Mouse (Mus musculus) stomach, postnatal 0 days (tissue): Measurements from ENCODE around the gene Ntf3. TPM values are rescaled to one million over a fixed set of nuclear protein-coding genes. Genes with fewer than 3 reads are reported as not detected.

Experiments used
- ATAC-seq: fragments of 200-750 bp; cut with Nextera tagmentation; 2 replicates; pipeline ENCODE4 v1.8.0; 2017; ENCODE audit not compliant: low FRiP score, low TSS enrichment
- DNase-seq: peaks from one replicate; pipeline ENCODE4 v3.0.0-alpha.2; 2016; ENCODE audit warnings: low spot score
- H3K27ac ChIP-seq: fragments of 300-500 bp; sonication (generic); replicated peaks from 2 replicates; pipeline ENCODE4 v1.5.1; 2014; ENCODE audit warnings: mild to moderate bottlenecking, control low read depth
- H3K27me3 ChIP-seq: fragments of 300-500 bp; sonication (generic); 2 replicates; pipeline ENCODE4 v1.6.1; 2014; ENCODE audit warnings: low read length; ENCODE audit not compliant: control insufficient read depth, insufficient read depth
- H3K36me3 ChIP-seq: fragments of 300-500 bp; sonication (generic); 2 replicates; pipeline ENCODE4 v1.6.1; 2014; ENCODE audit warnings: low read length, mixed read lengths; ENCODE audit not compliant: control insufficient read depth, insufficient read depth
- H3K4me1 ChIP-seq: fragments of 300-500 bp; sonication (generic); replicated peaks from 2 replicates; pipeline ENCODE4 v1.6.1; 2014; ENCODE audit warnings: antibody characterized with exemption; ENCODE audit not compliant: control insufficient read depth, insufficient read depth
- H3K4me2 ChIP-seq: fragments of 300-500 bp; sonication (generic); replicated peaks from 2 replicates; pipeline ENCODE4 v1.6.1; 2014; ENCODE audit warnings: low read depth, mild to moderate bottlenecking, control low read depth, moderate library complexity
- H3K4me3 ChIP-seq: fragments of 300-500 bp; sonication (generic); 2 replicates; pipeline ENCODE4 v1.5.1; 2014; ENCODE audit warnings: low read depth, low read length, control low read depth
- H3K9ac ChIP-seq: fragments of 300-500 bp; sonication (generic); 2 replicates; pipeline ENCODE4 v1.6.1; 2014; ENCODE audit warnings: mild to moderate bottlenecking, low read length, control low read depth, mixed read lengths
- H3K9me3 ChIP-seq: fragments of 300-500 bp; sonication (generic); 2 replicates; pipeline ENCODE4 v1.6.1; 2016; ENCODE audit warnings: low read length; ENCODE audit not compliant: control insufficient read depth
- CTCF ChIP-seq: IDR thresholded peaks from 2 replicates; pipeline ENCODE4 v1.5.1; 2016; ENCODE audit warnings: antibody characterized with exemption, low read depth, mild to moderate bottlenecking, moderate library complexity
- EP300 ChIP-seq: optimal IDR thresholded peaks from 2 replicates; pipeline ENCODE3; 2016; ENCODE audit warnings: antibody characterized with exemption
- WGBS: fragments of 180-500 bp; shearing (Covaris S2); extraction: QIAGEN DNeasy Blood & Tissue Kit; methylation state at CpG from one replicate; pipeline ENCODE4 v1.1.7; 2014; 5-methylcytosine and 5-hydroxymethylcytosine counted together
- polyA plus RNA-seq: library from polyadenylated mRNA; unstranded; fragments of >200 nt; fragmentation: Nextera tagmentation; extraction: Ambion mirVana; gene quantifications from 2 replicates; pipeline ENCODE4 v1.2.1, GENCODE M21; 2015

Ntf3 gene
- polyA plus RNA-seq, 1 experiment from 2014 or later, result 8.9 TPM

DNA sequence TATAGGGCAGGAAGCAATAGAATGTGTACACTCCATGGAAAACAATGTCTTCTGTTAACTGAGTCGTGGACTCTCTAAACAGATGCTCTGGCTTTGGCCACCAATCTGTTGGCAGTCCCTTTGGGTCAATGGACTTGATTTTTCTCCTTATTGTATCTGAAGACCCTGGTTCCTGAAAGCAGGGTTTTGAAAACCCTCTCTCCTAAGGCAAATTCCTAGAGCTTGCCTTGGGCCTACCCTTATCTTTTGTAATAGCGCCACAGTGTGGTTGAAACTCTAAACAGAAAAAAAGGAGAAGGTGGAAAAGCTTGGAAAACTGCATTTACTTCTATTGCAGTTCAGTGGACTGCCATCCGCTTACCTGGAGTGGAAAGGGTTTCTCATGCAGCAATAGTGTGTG lies 1.0 kb upstream of the Ntf3 start:
- Histone ChIP-seq H3K9ac (no peak overlapping the region), H3K4me2 (no peak overlapping the region), H3K4me3 (no peak overlapping the region), H3K36me3 (no peaks in the 10 kb centered on the region), H3K4me1 (no peaks in the 10 kb centered on the region), H3K27me3 (no peaks in the 10 kb centered on the region), H3K27ac (no peak overlapping the region), H3K9me3 (no peaks in the 10 kb centered on the region)
- peak; percentile 84 for TF ChIP-seq CTCF
- no peak for TF ChIP-seq EP300
- 19% methylated on average over 3 of the region's 3 CpGs for WGBS
- DNase-seq (no peak), ATAC-seq (no peak)

- ATAC-seq (no peak), DNase-seq (no peak)
- Histone ChIP-seq H3K4me3 (peak overlapping the region; percentile 46; the same call in 1 of the 2 replicates), H3K4me2 (peak overlapping the region; percentile 66), H3K36me3 (no peaks in the 10 kb centered on the region), H3K27me3 (no peaks in the 10 kb centered on the region), H3K4me1 (no peaks in the 10 kb centered on the region), H3K27ac (no peak overlapping the region), H3K9ac (no peak overlapping the region), H3K9me3 (no peaks in the 10 kb centered on the region)
- 14% methylated on average over 6 of the region's 6 CpGs for WGBS
- no peak for TF ChIP-seq CTCF
- no peak for TF ChIP-seq EP300
Measured at GRCm38 (mm10) chr6:126167208-126167590, 489 bp upstream of the Ntf3 start.

GRCm38 (mm10) chr6:126165591-126166155 lies 1.0 kb downstream of the Ntf3 start:
- Histone ChIP-seq H3K27ac (no peak overlapping the region), H3K4me1 (no peaks in the 10 kb centered on the region), H3K9ac (no peak overlapping the region), H3K36me3 (no peaks in the 10 kb centered on the region), H3K4me2 (peak overlapping the region; percentile 66), H3K4me3 (peak overlapping the region; percentile 46), H3K27me3 (no peaks in the 10 kb centered on the region), H3K9me3 (no peaks in the 10 kb centered on the region)
- WGBS, result 20% methylated on average over 17 of the region's 17 CpGs
- DNase-seq (no peak), ATAC-seq (no peak)
- TF ChIP-seq EP300 (no peak), CTCF (no peak)

DNA sequence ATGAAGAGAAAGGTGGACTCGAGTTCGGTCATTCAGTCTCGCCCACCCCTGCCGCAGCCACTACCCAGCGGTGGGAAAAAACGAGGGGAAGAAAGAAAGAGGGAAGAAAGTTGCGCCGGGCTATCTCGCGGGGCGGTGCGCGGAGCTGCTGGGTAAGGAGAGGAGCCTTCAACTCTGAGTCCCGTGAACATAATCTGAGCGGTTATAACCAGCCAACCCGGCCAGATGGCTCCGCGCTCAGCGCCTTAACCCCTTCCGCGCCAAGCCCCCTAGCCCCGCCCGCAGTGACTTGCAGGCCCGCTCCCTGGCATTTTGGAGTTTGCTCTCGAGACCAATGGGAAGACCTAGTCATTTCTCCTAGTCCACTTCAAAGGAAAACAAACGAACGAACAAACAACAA lies 1.9 kb downstream of the Ntf3 start:
- Histone ChIP-seq H3K4me3 (peak overlapping the region; percentile 46), H3K4me2 (peak overlapping the region; percentile 66), H3K27ac (no peak overlapping the region), H3K27me3 (no peaks in the 10 kb centered on the region), H3K9ac (peak overlapping the region; percentile 56), H3K36me3 (no peaks in the 10 kb centered on the region), H3K9me3 (no peaks in the 10 kb centered on the region), H3K4me1 (no peaks in the 10 kb centered on the region)
- TF ChIP-seq CTCF (no peak), EP300 (no peak)
- under 1% methylated on average over 27 of the region's 27 CpGs for WGBS
- DNase-seq (peak; percentile 39), ATAC-seq (peak; percentile 43; the same call in 1 of the 2 replicates)

- Histone ChIP-seq H3K27me3 (no peaks in the 10 kb centered on the region), H3K4me1 (no peaks in the 10 kb centered on the region), H3K4me2 (peak overlapping the region; percentile 66), H3K36me3 (no peaks in the 10 kb centered on the region), H3K9ac (peak overlapping the region; percentile 56), H3K4me3 (peak overlapping the region; percentile 46), H3K27ac (peak overlapping the region; percentile 74; the same call in 1 of the 2 replicates), H3K9me3 (no peaks in the 10 kb centered on the region)
- no peak for TF ChIP-seq CTCF
- TF ChIP-seq EP300, result no peak
- 1% methylated on average over 41 of the region's 41 CpGs for WGBS
- ATAC-seq (peak; percentile 17), DNase-seq (no peak)
Measured at GRCm38 (mm10) chr6:126163861-126164755, 2.6 kb downstream of the Ntf3 start.

DNA sequence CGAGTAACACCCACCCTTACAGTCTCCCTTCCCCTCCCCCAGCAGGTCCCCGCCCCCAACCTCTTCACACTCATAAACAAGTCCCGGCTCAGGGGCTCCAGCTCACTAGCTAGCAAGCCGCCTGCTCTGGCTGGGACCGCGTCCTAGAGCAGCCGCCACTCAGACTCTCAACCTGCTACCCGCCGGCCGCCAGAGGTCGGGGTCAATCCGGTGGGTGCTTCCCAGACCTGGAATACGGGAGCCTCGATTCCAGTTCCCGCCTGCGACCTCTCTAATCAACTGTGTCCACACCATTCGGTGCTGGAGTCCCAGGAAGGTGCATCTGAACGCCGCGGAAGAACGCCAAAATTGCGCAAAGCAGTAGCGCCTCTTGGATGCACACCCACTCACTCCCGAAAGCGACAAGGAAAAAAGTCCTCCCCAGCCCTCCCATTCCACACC lies 3.5 kb downstream of the Ntf3 start:
- TF ChIP-seq EP300 (no peak), CTCF (no peak; the same call in 1 of the 2 replicates)
- H3K9ac ChIP-seq, result peak overlapping the region; percentile 56
- H3K9me3 ChIP-seq, result no peaks in the 10 kb centered on the region
- DNase-seq (peak; percentile 37), ATAC-seq (peak; percentile 19; the same call in 1 of the 2 replicates)
- H3K36me3 ChIP-seq, result no peaks in the 10 kb centered on the region
- no peaks in the 10 kb centered on the region for H3K4me1 ChIP-seq
- no peaks in the 10 kb centered on the region for H3K27me3 ChIP-seq
- H3K4me2 ChIP-seq, result peak overlapping the region; percentile 66
- H3K27ac ChIP-seq, result peak overlapping the region; percentile 74
- 0% methylated on average over 25 of the region's 25 CpGs for WGBS
- peak overlapping the region; percentile 46 for H3K4me3 ChIP-seq
